Mouse (Mus musculus) lung, embryonic 14.5 days (tissue): ENCODE measurements around the gene Lingo3. TPM values are rescaled to one million over a fixed set of nuclear protein-coding genes. Genes with fewer than 3 reads are reported as not detected.
A peak's percentile ranks its signal among the peaks of the same experiment; 100 is the strongest.

Experiments
- ATAC-seq: fragments of 200-750 bp; cut with Nextera tagmentation; 2 replicates; pipeline ENCODE4 v1.8.0; 2017; ENCODE audit warnings: mild to moderate bottlenecking, moderate TSS enrichment, moderate library complexity; ENCODE audit not compliant: insufficient read depth
- DNase-seq: peaks from one replicate; pipeline ENCODE4 v3.0.0-alpha.2; 2015
- H3K27ac ChIP-seq: fragments of 300-500 bp; sonication (generic); 2 replicates; pipeline ENCODE4 v1.5.1; 2014; ENCODE audit warnings: low read depth, mild to moderate bottlenecking, moderate library complexity
- H3K27me3 ChIP-seq: fragments of 300-500 bp; sonication (generic); 2 replicates; pipeline ENCODE4 v1.6.1; 2014; ENCODE audit warnings: low read length, control low read depth; ENCODE audit not compliant: insufficient read depth
- H3K36me3 ChIP-seq: fragments of 300-500 bp; sonication (generic); 2 replicates; pipeline ENCODE4 v1.6.1; 2014; ENCODE audit warnings: control low read depth; ENCODE audit not compliant: insufficient read depth
- H3K4me1 ChIP-seq: fragments of 300-500 bp; sonication (generic); 2 replicates; pipeline ENCODE4 v1.6.1; 2014; ENCODE audit warnings: antibody characterized with exemption, control low read depth; ENCODE audit not compliant: insufficient read depth
- H3K4me2 ChIP-seq: fragments of 300-500 bp; sonication (generic); 2 replicates; pipeline ENCODE4 v1.6.1; 2014; ENCODE audit warnings: mild to moderate bottlenecking
- H3K4me3 ChIP-seq: fragments of 300-500 bp; sonication (generic); 2 replicates; pipeline ENCODE4 v1.5.1; 2014; ENCODE audit warnings: low read depth, low read length
- H3K9ac ChIP-seq: fragments of 300-500 bp; sonication (generic); 2 replicates; pipeline ENCODE4 v1.6.1; 2014
- H3K9me3 ChIP-seq: fragments of 300-500 bp; sonication (generic); 2 replicates; pipeline ENCODE4 v1.6.1; 2016; ENCODE audit warnings: low read depth, low read length, control low read depth
- CTCF ChIP-seq: IDR thresholded peaks from 2 replicates; pipeline ENCODE4 v1.5.1; 2016; ENCODE audit warnings: antibody characterized with exemption, low read depth
- WGBS: fragments of 180-500 bp; shearing (Covaris S2); extraction: QIAGEN DNeasy Blood & Tissue Kit; methylation state at CpG from one replicate; pipeline ENCODE4 v1.1.7; 2014; 5-methylcytosine and 5-hydroxymethylcytosine counted together
- polyA plus RNA-seq: library from polyadenylated mRNA; unstranded; fragments of >200 nt; fragmentation: Nextera tagmentation; extraction: Ambion mirVana; gene quantifications from 2 replicates; pipeline ENCODE4 v1.2.1, GENCODE M21; 2014

The Lingo3 gene
- polyA plus RNA-seq, result 0.05 and 0.17 TPM in 2 replicates

- 4% methylated on average over 48 of the region's 51 CpGs for WGBS
- Histone ChIP-seq H3K9ac (peak within 1 kb of the TSS; percentile 47), H3K4me3 (peak within 1 kb of the TSS; percentile 41), H3K27me3 (peaks cover 43% of the 10 kb centered on the region), H3K27ac (no peak within 1 kb of the TSS), H3K36me3 (no peaks in the 10 kb centered on the region), H3K4me2 (peak within 1 kb of the TSS; percentile 69), H3K9me3 (no peaks in the 10 kb centered on the region), H3K4me1 (no peaks in the 10 kb centered on the region)
- DNase-seq (peak; percentile 26), ATAC-seq (no peak)
- TF ChIP-seq CTCF, result no peak
These were observed at the start of gene Lingo3 for GRCm38 (mm10) chr10:80843931-80844547. Gene Lingo3, minus strand, starts transcription at chr10:80844039.

- peak; percentile 55 for DNase-seq
These were observed 43.3 kb upstream of the Lingo3 start for GRCm38 (mm10) chr10:80887181-80887580.

GRCm38 (mm10) chr10:80881301-80881700 is 37.5 kb upstream of the Lingo3 start:
- H3K4me3 ChIP-seq, result no peak overlapping the region
- TF ChIP-seq CTCF, result peak; percentile 85
- H3K9me3 ChIP-seq, result no peaks in the 10 kb centered on the region
- 25% methylated on average over 10 of the region's 10 CpGs for WGBS
- no peak overlapping the region for H3K27ac ChIP-seq
- H3K27me3 ChIP-seq, result no peaks in the 10 kb centered on the region
- no peaks in the 10 kb centered on the region for H3K4me1 ChIP-seq
- DNase-seq (peak; percentile 80), ATAC-seq (no peak)
- no peaks in the 10 kb centered on the region for H3K36me3 ChIP-seq
- no peak overlapping the region for H3K9ac ChIP-seq
- H3K4me2 ChIP-seq, result no peak overlapping the region

More at GRCm38 (mm10) chr10:80887181-80887580, 43.3 kb upstream of the Lingo3 start:
- Histone ChIP-seq H3K4me3 (no peak overlapping the region), H3K27ac (no peak overlapping the region), H3K4me1 (no peaks in the 10 kb centered on the region), H3K9ac (no peak overlapping the region), H3K9me3 (no peaks in the 10 kb centered on the region), H3K4me2 (no peak overlapping the region), H3K27me3 (peaks cover 20% of the 10 kb centered on the region), H3K36me3 (no peaks in the 10 kb centered on the region)
- WGBS, result 40% methylated on average over 11 of the region's 11 CpGs
- no peak for ATAC-seq
- TF ChIP-seq CTCF, result no peak

- H3K27me3 ChIP-seq, result no peaks in the 10 kb centered on the region
- H3K36me3 ChIP-seq, result no peaks in the 10 kb centered on the region
- H3K4me3 ChIP-seq, result no peak overlapping the region
- DNase-seq (no peak), ATAC-seq (no peak)
- no peak overlapping the region for H3K9ac ChIP-seq
- no peaks in the 10 kb centered on the region for H3K4me1 ChIP-seq
- H3K9me3 ChIP-seq, result no peaks in the 10 kb centered on the region
- no peak overlapping the region for H3K27ac ChIP-seq
- H3K4me2 ChIP-seq, result no peak overlapping the region
- no peak for TF ChIP-seq CTCF
- 71% methylated on average over 2 of the region's 2 CpGs for WGBS
These were observed 37.1 kb upstream of the Lingo3 start for GRCm38 (mm10) chr10:80880901-80881300.

GRCm38 (mm10) chr10:80880131-80880641 is 36.3 kb upstream of the Lingo3 start:
- no peaks in the 10 kb centered on the region for H3K4me1 ChIP-seq
- no peak overlapping the region for H3K4me2 ChIP-seq
- 11% methylated on average over 5 of the region's 5 CpGs for WGBS
- DNase-seq, result peak; percentile 83
- no peak overlapping the region for H3K27ac ChIP-seq
- no peaks in the 10 kb centered on the region for H3K9me3 ChIP-seq
- TF ChIP-seq CTCF, result peak; percentile 93
- ATAC-seq, result peak; percentile 62; the same call in 1 of the 2 replicates
- no peak overlapping the region for H3K9ac ChIP-seq
- H3K27me3 ChIP-seq, result no peaks in the 10 kb centered on the region
- H3K4me3 ChIP-seq, result no peak overlapping the region
- H3K36me3 ChIP-seq, result no peaks in the 10 kb centered on the region

GRCm38 (mm10) chr10:80876594-80876993 is 32.8 kb upstream of the Lingo3 start:
- Histone ChIP-seq H3K4me2 (no peak overlapping the region), H3K4me1 (no peaks in the 10 kb centered on the region), H3K27ac (no peak overlapping the region), H3K4me3 (no peak overlapping the region), H3K36me3 (no peaks in the 10 kb centered on the region), H3K27me3 (no peaks in the 10 kb centered on the region), H3K9ac (no peak overlapping the region), H3K9me3 (no peaks in the 10 kb centered on the region)
- DNase-seq, result no peak
- no peak for ATAC-seq
- TF ChIP-seq CTCF, result no peak
- WGBS, result 18% methylated on average over 3 of the region's 3 CpGs

GRCm38 (mm10) chr10:80876028-80876427 is 32.2 kb upstream of the Lingo3 start:
- ATAC-seq, result no peak
- H3K4me3 ChIP-seq, result no peak overlapping the region
- 24% methylated on average over 5 of the region's 5 CpGs for WGBS
- H3K9ac ChIP-seq, result no peak overlapping the region
- no peak overlapping the region for H3K4me2 ChIP-seq
- no peaks in the 10 kb centered on the region for H3K36me3 ChIP-seq
- peak; percentile 79 for DNase-seq
- peak; percentile 83 for TF ChIP-seq CTCF
- no peaks in the 10 kb centered on the region for H3K9me3 ChIP-seq
- no peak overlapping the region for H3K27ac ChIP-seq
- no peaks in the 10 kb centered on the region for H3K4me1 ChIP-seq
- H3K27me3 ChIP-seq, result no peaks in the 10 kb centered on the region
